Mouse (Mus musculus): ENCODE measurements around the gene Unc119.

Gene Unc119

GRCm38 (mm10) chr11:78344890-78345715 is 1.8 kb downstream of the Unc119 start:
- DNase-seq, result no peak

DNA sequence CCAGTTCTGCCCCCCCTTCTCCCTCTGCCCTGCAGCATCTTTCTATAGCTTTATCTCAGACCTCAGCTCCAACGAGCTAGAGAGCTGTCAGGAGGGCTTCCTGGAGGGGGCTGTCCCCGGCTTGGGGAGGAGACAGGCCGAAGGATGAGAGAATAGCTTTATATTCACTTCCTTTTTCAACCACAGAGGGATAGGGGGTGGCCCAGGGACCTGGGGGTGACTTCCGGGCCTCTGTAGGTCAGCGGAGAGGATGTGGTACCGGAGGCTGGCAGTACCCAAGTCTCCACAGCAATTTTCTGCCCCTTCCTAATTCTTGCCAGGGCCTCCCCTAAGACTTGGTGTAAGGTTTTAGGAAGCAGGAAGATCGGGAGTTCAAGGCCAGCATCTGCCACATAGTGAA is 2.5 kb downstream of the Unc119 start:
- DNase-seq, result peak; percentile 55

DNA sequence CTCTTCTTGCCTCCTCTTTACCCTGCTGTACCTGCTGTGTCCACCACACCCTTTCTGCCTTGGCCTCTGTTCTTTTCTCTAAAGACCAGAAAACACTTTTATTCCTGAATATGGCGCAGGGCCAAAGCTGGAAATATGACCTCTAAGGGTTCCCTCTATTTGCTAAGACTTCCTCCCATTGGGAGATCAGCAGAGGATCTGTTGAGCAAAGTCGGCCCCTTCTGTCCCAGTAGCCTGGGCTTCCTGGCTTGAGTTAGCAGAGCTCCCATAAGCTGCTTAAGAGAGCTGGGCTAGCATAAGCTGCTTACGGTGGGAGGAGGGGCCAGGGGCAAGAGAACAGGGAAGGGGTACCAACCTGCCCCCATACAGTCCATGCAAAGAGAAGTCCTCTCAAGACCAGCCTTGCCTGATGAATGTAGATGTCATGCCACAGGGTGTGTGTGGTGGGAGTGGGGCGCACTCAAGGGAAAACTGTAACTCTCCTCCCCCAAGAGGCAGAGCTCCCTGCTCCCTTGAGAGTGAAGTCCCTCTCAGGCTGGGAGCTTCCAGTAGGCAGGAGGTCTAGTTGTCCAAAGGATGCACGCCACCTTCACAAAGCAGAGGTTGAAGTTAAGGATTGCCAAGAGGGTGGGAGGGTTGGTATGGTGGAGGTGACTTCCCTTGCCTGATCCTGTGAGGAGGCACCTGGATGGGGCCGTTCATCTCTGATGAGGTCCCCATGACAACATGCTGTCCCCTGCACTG is 3.2 kb downstream of the Unc119 start:
- DNase-seq, result no peak

DNA sequence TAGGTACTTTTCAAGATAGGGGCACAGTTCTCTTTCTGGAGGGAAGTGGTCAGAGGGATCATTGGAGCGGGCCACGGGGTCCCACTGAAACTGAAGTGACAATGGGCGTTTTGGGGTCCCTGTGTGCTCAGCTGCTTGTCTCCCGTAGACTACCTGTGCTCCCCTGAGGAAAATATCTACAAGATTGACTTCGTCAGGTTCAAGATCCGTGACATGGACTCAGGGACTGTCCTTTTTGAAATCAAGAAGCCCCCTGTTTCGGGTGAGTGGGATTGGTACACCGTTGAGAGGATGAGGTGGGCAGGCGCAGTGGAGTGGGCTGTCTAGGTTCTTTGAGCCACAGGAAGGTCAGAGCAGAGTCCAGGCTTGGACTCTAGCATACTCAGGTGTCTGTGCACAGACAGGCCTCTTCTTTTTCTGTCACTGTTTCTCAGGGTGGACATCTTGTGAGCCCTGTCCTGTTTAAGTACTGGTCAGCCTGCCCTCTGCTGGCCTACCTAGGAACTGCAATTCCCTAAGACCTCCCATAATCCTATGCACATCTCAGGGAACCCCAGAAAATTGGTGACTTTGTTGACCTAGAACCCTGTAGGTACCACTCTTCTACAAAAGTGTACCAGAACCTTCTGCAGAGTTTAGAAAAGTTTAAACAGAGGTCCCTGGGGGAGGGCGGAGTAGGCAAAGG is 3.9 kb downstream of the Unc119 start:
- DNase-seq, result peak; percentile 70

DNA sequence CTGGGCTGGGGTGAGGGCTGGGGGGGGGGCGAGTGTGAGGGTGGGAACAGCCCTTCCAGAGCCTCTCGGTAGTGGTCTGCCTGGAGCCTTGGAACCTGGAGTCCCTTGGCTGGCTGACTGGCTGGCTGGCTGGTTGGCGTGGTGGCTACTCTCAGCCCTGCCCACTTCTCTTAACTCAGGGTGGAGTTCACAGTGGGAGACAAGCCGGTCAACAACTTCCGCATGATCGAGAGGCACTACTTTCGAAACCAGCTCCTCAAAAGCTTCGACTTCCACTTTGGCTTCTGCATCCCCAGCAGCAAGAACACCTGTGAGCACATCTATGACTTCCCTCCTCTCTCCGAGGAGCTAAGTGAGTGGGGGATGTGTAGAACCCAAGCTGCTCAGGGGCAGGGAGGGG is 4.6 kb downstream of the Unc119 start:
- no peak for DNase-seq

- no peak for DNase-seq
Measured at GRCm38 (mm10) chr11:78348474-78348873, 5.2 kb downstream of the Unc119 start.

GRCm38 (mm10) chr11:78349441-78350358 is 6.4 kb downstream of the Unc119 start:
- DNase-seq, result no peak

GRCm38 (mm10) chr11:78353081-78353480 is 9.8 kb downstream of the Unc119 start:
- no peak for DNase-seq

GRCm38 (mm10) chr11:78354905-78355304 is 11.6 kb downstream of the Unc119 start:
- no peak for DNase-seq

DNA sequence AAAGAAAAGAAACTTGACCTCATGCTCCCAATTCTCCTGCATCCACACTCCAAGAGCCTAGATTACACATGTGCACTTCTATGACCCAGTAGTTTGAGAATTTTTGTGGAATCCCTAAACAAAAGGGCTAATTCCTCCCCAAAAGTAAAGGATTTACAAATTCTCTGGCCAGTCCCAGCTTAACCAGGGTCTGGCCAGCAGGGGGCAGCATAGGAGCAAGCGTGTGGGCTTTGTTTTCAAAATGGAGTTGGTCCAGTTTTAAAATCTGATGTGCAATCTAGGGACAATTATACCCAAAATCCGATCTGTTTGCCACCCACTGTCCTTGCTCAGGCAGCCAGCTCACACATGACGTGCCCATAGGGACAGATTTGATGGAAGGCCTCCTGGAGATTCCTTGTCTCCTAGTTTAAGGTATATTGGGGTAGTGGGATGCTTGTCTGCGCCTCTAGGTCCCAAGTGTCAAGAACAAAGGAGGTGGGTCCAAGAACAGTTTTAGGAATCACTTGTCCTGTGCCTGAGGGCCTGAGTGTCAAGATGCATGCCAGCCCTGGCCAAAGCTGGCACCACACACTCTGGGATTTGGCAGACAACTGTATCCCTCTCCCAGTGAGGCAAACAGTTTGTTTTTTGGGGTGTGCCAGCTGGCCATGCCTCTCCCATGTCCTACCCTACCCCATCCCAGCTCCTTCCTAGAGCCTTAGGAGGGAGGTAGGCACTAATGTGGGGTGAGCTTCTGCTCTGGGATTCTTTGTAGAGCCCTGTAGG is 12.4 kb downstream of the Unc119 start:
- peak; percentile 60 for DNase-seq

GRCm38 (mm10) chr11:78358330-78359007 is 15.2 kb downstream of the Unc119 start:
- DNase-seq, result peak; percentile 63

DNA sequence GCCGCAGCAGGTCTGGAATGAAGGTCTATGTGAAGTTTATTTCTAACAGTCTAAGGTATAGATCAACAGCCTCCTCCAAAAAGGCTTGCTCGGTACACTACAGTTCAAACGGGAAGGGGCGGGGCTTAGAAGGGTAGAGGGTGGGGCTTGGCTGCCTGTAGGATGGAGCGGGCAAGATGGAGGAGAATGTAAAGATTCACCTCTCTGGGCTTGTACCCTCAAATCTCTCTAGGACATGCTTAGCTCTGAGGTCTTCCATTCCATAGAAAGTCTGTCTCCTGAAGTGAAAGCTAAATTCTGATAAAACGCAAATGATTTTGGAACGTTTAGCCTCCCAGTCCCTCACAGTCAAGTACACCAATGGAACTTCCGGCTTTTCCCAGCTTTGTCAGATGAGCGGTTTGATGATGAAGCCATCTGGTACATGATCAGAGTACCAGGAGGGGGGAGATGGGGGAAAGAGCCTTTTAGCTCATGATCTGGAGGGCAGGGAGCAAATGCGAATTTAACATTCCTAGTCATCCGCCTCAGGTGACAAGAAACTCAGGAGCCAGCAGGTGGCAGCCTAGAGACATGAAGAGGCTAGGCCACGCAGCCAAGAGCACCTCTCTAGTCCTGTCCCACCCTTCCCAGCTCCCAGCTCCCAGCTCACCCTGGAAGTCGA is 17.0 kb downstream of the Unc119 start:
- peak; percentile 76 for DNase-seq

GRCm38 (mm10) chr11:78360789-78361131 is 17.5 kb downstream of the Unc119 start:
- DNase-seq, result no peak

GRCm38 (mm10) chr11:78363309-78364007 is 20.2 kb downstream of the Unc119 start:
- DNase-seq, result no peak

DNA sequence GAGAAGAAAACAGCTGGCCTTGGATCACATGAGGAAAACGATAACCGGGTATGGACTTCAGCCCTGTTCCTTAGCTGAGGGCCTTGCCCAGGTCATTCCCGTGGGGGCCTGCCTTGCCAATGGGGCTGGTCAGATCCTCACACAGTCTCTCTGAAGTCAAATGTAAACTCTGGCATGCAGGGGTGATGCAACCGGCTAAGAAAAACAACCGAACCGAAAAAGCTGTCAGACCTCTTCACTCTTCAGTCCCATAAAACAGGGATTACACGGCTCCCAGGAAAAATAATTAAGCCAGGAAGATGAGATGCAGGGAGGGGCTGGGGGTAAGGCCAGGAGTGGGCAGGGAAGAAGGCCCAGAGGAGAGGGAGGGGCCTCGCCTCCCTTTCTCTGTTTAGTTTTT is 20.8 kb downstream of the Unc119 start:
- DNase-seq, result no peak

DNA sequence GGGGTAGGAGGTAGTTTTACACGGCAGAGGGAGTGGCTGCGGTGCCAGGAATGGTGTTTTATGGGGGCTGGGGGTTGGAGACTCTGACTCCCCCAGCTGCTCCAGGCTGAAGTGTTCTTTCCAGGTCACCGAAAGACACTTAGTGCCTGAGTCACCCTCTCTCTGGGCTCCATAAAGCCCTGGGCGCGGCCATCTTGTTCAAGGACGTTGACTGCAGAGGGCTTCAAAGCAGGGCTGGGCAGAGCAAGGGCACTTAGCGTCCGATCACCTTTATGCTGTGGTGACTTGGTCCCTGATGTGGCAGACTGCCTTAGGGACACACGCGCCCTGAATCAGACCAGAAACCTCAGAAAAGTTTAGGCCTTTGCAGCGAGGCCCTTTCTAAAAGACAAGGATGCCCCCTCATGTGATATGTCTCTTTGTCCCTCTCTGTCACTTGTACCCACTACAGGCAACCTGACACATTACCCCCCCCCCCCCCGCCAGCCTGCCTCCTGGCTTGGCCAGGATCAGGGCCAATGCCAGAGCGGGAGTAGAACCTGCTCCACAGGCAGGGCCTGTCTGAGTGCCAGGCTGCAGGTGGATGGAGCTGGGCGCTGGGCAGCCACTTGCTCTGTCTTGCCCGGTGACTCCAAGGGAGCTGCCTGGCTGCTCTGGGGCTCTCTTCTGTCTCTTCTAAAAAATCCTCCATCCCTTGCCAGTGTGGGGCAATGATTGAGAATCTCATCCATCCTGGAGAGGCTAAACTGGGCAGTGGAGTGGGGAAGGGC is 24.4 kb downstream of the Unc119 start:
- DNase-seq, result no peak

DNA sequence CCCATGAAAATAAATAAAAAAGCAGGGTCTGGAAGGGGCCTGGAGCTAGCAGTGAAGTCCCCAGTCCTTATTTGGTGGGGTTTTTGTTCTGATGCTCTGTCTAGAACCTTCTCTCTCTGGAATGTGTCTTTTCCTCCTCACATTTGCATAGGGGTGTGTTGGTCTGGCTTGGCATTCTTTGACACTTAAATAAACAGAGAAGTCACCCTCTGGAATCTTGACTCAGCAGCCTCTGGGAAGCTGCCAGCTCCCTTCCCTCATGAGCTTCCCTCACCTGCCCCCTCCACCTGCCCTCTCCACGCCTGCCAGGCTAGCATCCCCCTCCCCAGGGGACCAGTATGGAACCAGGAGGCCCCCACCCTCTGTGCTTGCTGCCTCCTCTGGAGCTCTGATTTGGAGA is 27.1 kb downstream of the Unc119 start:
- no peak for DNase-seq

DNA sequence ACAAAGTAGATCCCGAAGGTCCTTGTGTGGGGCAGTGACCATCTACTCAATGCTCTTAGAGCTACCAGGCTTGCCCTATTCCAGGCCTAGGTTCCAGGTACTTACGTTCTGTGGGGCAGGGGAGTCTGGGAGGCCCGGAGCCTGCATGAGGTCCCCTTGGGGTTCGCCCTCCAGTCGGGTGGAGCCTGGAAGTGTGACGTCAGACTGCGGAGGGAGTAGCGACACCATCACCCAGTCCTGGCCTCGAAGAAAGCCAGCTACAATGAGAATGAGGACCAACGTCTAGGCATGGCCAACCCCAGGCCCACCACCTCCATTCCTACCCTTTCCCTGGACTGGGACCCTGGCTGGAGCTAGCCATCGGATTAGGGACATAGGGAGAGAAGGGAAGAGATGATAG is 28.4 kb downstream of the Unc119 start:
- DNase-seq, result no peak

- DNase-seq, result no peak
Measured at GRCm38 (mm10) chr11:78372166-78372565, 28.9 kb downstream of the Unc119 start.
